Mouse (Mus musculus) kidney, embryonic 16.5 days (tissue): Measurements from ENCODE around the gene Bglap. TPM values are rescaled to one million over a fixed set of nuclear protein-coding genes. Genes with fewer than 3 reads are reported as not detected.

Experiments used
- ATAC-seq: fragments of 200-750 bp; cut with Nextera tagmentation; 2 replicates; pipeline ENCODE4 v1.8.0; 2017; ENCODE audit warnings: moderate TSS enrichment; ENCODE audit not compliant: low FRiP score, low TSS enrichment
- H3K27ac ChIP-seq: fragments of 300-500 bp; sonication (generic); 2 replicates; pipeline ENCODE4 v1.5.1; 2014; ENCODE audit warnings: low read length
- H3K27me3 ChIP-seq: fragments of 300-500 bp; sonication (generic); 2 replicates; pipeline ENCODE4 v1.6.1; 2014; ENCODE audit warnings: low read length, control low read depth, mixed read lengths; ENCODE audit not compliant: insufficient read depth
- H3K36me3 ChIP-seq: fragments of 300-500 bp; sonication (generic); 2 replicates; pipeline ENCODE4 v1.6.1; 2014; ENCODE audit warnings: low read length, control low read depth, mixed read lengths; ENCODE audit not compliant: insufficient read depth
- H3K4me1 ChIP-seq: fragments of 300-500 bp; sonication (generic); 2 replicates; pipeline ENCODE4 v1.6.1; 2014; ENCODE audit warnings: low read length, control low read depth, mixed read lengths; ENCODE audit not compliant: insufficient read depth
- H3K4me2 ChIP-seq: fragments of 300-500 bp; sonication (generic); replicated peaks from 2 replicates; pipeline ENCODE4 v1.6.1; 2014; ENCODE audit warnings: low read depth, low read length
- H3K4me3 ChIP-seq: fragments of 300-500 bp; sonication (generic); 2 replicates; pipeline ENCODE4 v1.5.1; 2014; ENCODE audit warnings: mild to moderate bottlenecking, low read length
- H3K9ac ChIP-seq: fragments of 300-500 bp; sonication (generic); replicated peaks from 2 replicates; pipeline ENCODE4 v1.6.1; 2014; ENCODE audit warnings: low read length
- H3K9me3 ChIP-seq: fragments of 300-500 bp; sonication (generic); 2 replicates; pipeline ENCODE4 v1.6.1; 2016; ENCODE audit warnings: low read length, control low read depth
- WGBS: fragments of 180-500 bp; shearing (Covaris S2); extraction: QIAGEN DNeasy Blood & Tissue Kit; methylation state at CpG from one replicate; pipeline ENCODE4 v1.1.7; 2014; 5-methylcytosine and 5-hydroxymethylcytosine counted together
- polyA plus RNA-seq: library from polyadenylated mRNA; unstranded; fragments of >200 nt; fragmentation: Nextera tagmentation; extraction: Ambion mirVana; gene quantifications from 2 replicates; pipeline ENCODE4 v1.2.1, GENCODE M21; 2015

Bglap gene
- polyA plus RNA-seq, 1 experiment from 2014 or later = 0.56 TPM

GRCm38 (mm10) chr3:88359989-88360388, 24.3 kb downstream of the Bglap start:
- no peak overlapping the region for H3K4me3 ChIP-seq
- no peak overlapping the region for H3K9ac ChIP-seq
- H3K36me3 ChIP-seq = peaks cover 70% of the 10 kb centered on the region
- no peak for ATAC-seq
- WGBS = 78% methylated on average over 3 of the region's 3 CpGs
- H3K4me1 ChIP-seq = peaks cover 10% of the 10 kb centered on the region; the same call in 1 of the 2 replicates
- no peak overlapping the region for H3K27ac ChIP-seq
- no peaks in the 10 kb centered on the region for H3K9me3 ChIP-seq
- H3K27me3 ChIP-seq = no peaks in the 10 kb centered on the region
- no peak overlapping the region for H3K4me2 ChIP-seq

- Histone ChIP-seq H3K9ac (no peak overlapping the region), H3K4me2 (no peak overlapping the region), H3K36me3 (peaks cover 74% of the 10 kb centered on the region), H3K9me3 (no peaks in the 10 kb centered on the region), H3K27me3 (no peaks in the 10 kb centered on the region), H3K4me1 (peaks cover 6% of the 10 kb centered on the region; the same call in 1 of the 2 replicates), H3K4me3 (no peak overlapping the region), H3K27ac (no peak overlapping the region)
- ATAC-seq = no peak
- WGBS = 83% methylated on average over 5 of the region's 5 CpGs
Observed at GRCm38 (mm10) chr3:88359584-88359983, 24.7 kb downstream of the Bglap start.

- WGBS = 89% methylated on average over 8 of the region's 8 CpGs
- H3K4me3 ChIP-seq = no peak overlapping the region
- H3K27me3 ChIP-seq = no peaks in the 10 kb centered on the region
- H3K4me2 ChIP-seq = no peak overlapping the region
- H3K9me3 ChIP-seq = no peaks in the 10 kb centered on the region
- no peak for ATAC-seq
- no peak overlapping the region for H3K9ac ChIP-seq
- H3K27ac ChIP-seq = no peak overlapping the region
- H3K36me3 ChIP-seq = peaks cover 97% of the 10 kb centered on the region
- H3K4me1 ChIP-seq = no peaks in the 10 kb centered on the region
Observed at GRCm38 (mm10) chr3:88354396-88355165, 29.7 kb downstream of the Bglap start.

GRCm38 (mm10) chr3:88352907-88353306, 31.4 kb downstream of the Bglap start:
- WGBS = 95% methylated on average over 9 of the region's 9 CpGs
- Histone ChIP-seq H3K27ac (no peak overlapping the region), H3K4me2 (no peak overlapping the region), H3K27me3 (no peaks in the 10 kb centered on the region), H3K4me3 (no peak overlapping the region), H3K9me3 (no peaks in the 10 kb centered on the region), H3K36me3 (peaks cover 92% of the 10 kb centered on the region), H3K4me1 (no peaks in the 10 kb centered on the region), H3K9ac (no peak overlapping the region)
- no peak for ATAC-seq

- H3K9ac ChIP-seq = no peak overlapping the region
- H3K36me3 ChIP-seq = peaks cover 92% of the 10 kb centered on the region
- no peaks in the 10 kb centered on the region for H3K9me3 ChIP-seq
- no peak overlapping the region for H3K4me3 ChIP-seq
- no peak overlapping the region for H3K4me2 ChIP-seq
- no peak overlapping the region for H3K27ac ChIP-seq
- ATAC-seq = no peak
- no peaks in the 10 kb centered on the region for H3K4me1 ChIP-seq
- H3K27me3 ChIP-seq = no peaks in the 10 kb centered on the region
- 88% methylated on average over 13 of the region's 13 CpGs for WGBS
Observed at GRCm38 (mm10) chr3:88350732-88351131, 33.5 kb downstream of the Bglap start.

GRCm38 (mm10) chr3:88339006-88339405, 45.3 kb downstream of the Bglap start:
- Histone ChIP-seq H3K4me2 (no peak overlapping the region), H3K4me3 (no peak overlapping the region), H3K9me3 (no peaks in the 10 kb centered on the region), H3K4me1 (peaks cover 23% of the 10 kb centered on the region), H3K27ac (no peak overlapping the region), H3K9ac (no peak overlapping the region; the same call in 1 of the 2 replicates), H3K36me3 (peaks cover 24% of the 10 kb centered on the region), H3K27me3 (no peaks in the 10 kb centered on the region)
- no peak for ATAC-seq
- 70% methylated on average over 3 of the region's 3 CpGs for WGBS

- WGBS = 94% methylated on average over 7 of the region's 7 CpGs
- H3K27me3 ChIP-seq = no peaks in the 10 kb centered on the region
- H3K9ac ChIP-seq = no peak overlapping the region
- no peak for ATAC-seq
- H3K9me3 ChIP-seq = no peaks in the 10 kb centered on the region
- peaks cover 28% of the 10 kb centered on the region for H3K4me1 ChIP-seq
- H3K27ac ChIP-seq = no peak overlapping the region
- H3K4me3 ChIP-seq = no peak overlapping the region
- no peak overlapping the region for H3K4me2 ChIP-seq
- peaks cover 17% of the 10 kb centered on the region for H3K36me3 ChIP-seq
Observed at GRCm38 (mm10) chr3:88338316-88338715, 45.9 kb downstream of the Bglap start.

- H3K4me1 ChIP-seq = peaks cover 28% of the 10 kb centered on the region
- H3K9ac ChIP-seq = peak overlapping the region; percentile 20; the same call in 1 of the 2 replicates
- no peaks in the 10 kb centered on the region for H3K9me3 ChIP-seq
- H3K27me3 ChIP-seq = no peaks in the 10 kb centered on the region
- H3K4me3 ChIP-seq = peak overlapping the region; percentile 12; the same call in 1 of the 2 replicates
- H3K36me3 ChIP-seq = peaks cover 9% of the 10 kb centered on the region
- H3K27ac ChIP-seq = 0 out of 2 replicates have a peak overlapping the region, but pooled peaks have one; percentile 32
- 68% methylated on average over 11 of the region's 11 CpGs for WGBS
- peak overlapping the region; percentile 61 for H3K4me2 ChIP-seq
- no peak for ATAC-seq
Observed at GRCm38 (mm10) chr3:88337367-88338020, 46.8 kb downstream of the Bglap start.

GRCm38 (mm10) chr3:88336058-88337013, 47.9 kb downstream of the Bglap start, which contains the start of the genes Tmem79 and Smg5:
Tmem79 (minus strand) TSS chr3:88336148.
Smg5 (plus strand) TSS chr3:88336260.
- H3K27ac ChIP-seq = peak within 1 kb of the TSS; percentile 97
- WGBS = 1% methylated on average over 43 of the region's 66 CpGs
- no peaks in the 10 kb centered on the region for H3K36me3 ChIP-seq
- no peaks in the 10 kb centered on the region for H3K27me3 ChIP-seq
- peak within 1 kb of the TSS; percentile 87 for H3K4me3 ChIP-seq
- peak within 1 kb of the TSS; percentile 80 for H3K9ac ChIP-seq
- peaks cover 28% of the 10 kb centered on the region for H3K4me1 ChIP-seq
- H3K9me3 ChIP-seq = no peaks in the 10 kb centered on the region
- H3K4me2 ChIP-seq = peak within 1 kb of the TSS; percentile 69
- peak; percentile 94 for ATAC-seq
